Mouse (Mus musculus): ENCODE results near the gene Tshz2.

DNA sequence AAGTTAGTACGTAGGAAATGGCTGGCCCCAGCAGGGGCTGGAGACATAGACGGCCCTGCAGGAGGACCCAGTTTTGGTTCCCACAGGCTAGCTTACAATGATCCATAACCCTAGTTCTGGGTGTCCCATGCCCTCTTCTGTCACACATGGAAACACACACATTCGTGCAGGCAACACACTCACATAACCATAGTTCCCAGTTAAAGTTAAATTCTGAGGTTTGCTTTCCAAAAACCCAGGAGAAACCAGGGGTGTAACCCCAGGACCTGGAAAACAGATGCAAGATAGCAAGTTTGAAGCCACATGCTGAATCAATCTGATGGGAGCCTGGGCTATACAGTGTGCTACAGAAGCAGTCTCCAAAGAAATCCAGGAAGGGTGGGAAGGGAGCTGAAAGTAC lies 475.0 kb downstream of the Tshz2 start:
- no peak for TF ChIP-seq CTCF (IDR thresholded peaks at IDR 0.05; ENCODE audit: extremely low read depth, insufficient read depth, insufficient read length, insufficient replicate concordance)
- TF ChIP-seq POLR2A (IDR thresholded peaks at IDR 0.05; ENCODE audit: low read depth, low read length), result no peak

All from spleen, adult 2 months (tissue).